Mouse (Mus musculus): Measurements from ENCODE around the gene Fkbp5. TPM values are rescaled to one million over a fixed set of nuclear protein-coding genes. Genes with fewer than 3 reads are reported as not detected.

The Fkbp5 gene
- polyA plus RNA-seq, 2 experiments, result 8.7 to 23.3 TPM

GRCm38 (mm10) chr17:28529116-28529515, 11.8 kb upstream of the Fkbp5 start:
- Histone ChIP-seq H3K4me3 (replicated peaks; ENCODE audit: low read length) (no peak overlapping the region), H3K27ac (replicated peaks; ENCODE audit: low read depth, low read length) (no peak overlapping the region), H3K4me2 (replicated peaks; ENCODE audit: low read depth, low read length, severe bottlenecking) (no peak overlapping the region), H3K36me3 (ENCODE audit: control insufficient read depth, insufficient read depth, low read length) (no peaks in the 10 kb centered on the region), H3K4me1 (ENCODE audit: control insufficient read depth, insufficient read depth, low read length) (peaks cover 7% of the 10 kb centered on the region), H3K9ac (ENCODE audit: low read depth, low read length, severe bottlenecking) (no peak overlapping the region), H3K27me3 (ENCODE audit: control insufficient read depth, insufficient read depth, low read length) (no peaks in the 10 kb centered on the region), H3K9me3 (ENCODE audit: control insufficient read depth, low read length) (no peaks in the 10 kb centered on the region)
- TF ChIP-seq POLR2A (IDR thresholded peaks at IDR 0.05; ENCODE audit: borderline replicate concordance, extremely low read depth, insufficient read depth, insufficient read length), result no peak
- DNase-seq (ENCODE audit: low spot score) (no peak), ATAC-seq (ENCODE audit: low FRiP score, low read depth) (no peak)
- WGBS, result 59% methylated on average over 4 of the region's 4 CpGs

- H3K4me2 ChIP-seq (replicated peaks; ENCODE audit: low read depth, low read length, severe bottlenecking), result peak overlapping the region; percentile 24; the same call in 1 of the 2 replicates
- no peaks in the 10 kb centered on the region for H3K36me3 ChIP-seq (ENCODE audit: control insufficient read depth, insufficient read depth, low read length)
- H3K27me3 ChIP-seq (ENCODE audit: control insufficient read depth, insufficient read depth, low read length), result no peaks in the 10 kb centered on the region
- no peaks in the 10 kb centered on the region for H3K9me3 ChIP-seq (ENCODE audit: control insufficient read depth, low read length)
- WGBS, result 0% methylated on average over 6 of the region's 6 CpGs
- ATAC-seq (ENCODE audit: low FRiP score, low read depth) (peak; percentile 68; the same call in 1 of the 2 replicates), DNase-seq (ENCODE audit: low spot score) (peak; percentile 85)
- no peak for TF ChIP-seq POLR2A (IDR thresholded peaks at IDR 0.05; ENCODE audit: borderline replicate concordance, extremely low read depth, insufficient read depth, insufficient read length)
- no peak overlapping the region for H3K4me3 ChIP-seq (replicated peaks; ENCODE audit: low read length)
- H3K4me1 ChIP-seq (ENCODE audit: control insufficient read depth, insufficient read depth, low read length), result peaks cover 11% of the 10 kb centered on the region
- H3K9ac ChIP-seq (ENCODE audit: low read depth, low read length, severe bottlenecking), result no peak overlapping the region
- H3K27ac ChIP-seq (replicated peaks; ENCODE audit: low read depth, low read length), result no peak overlapping the region
Measured at GRCm38 (mm10) chr17:28528043-28528351, 10.7 kb upstream of the Fkbp5 start.

- Histone ChIP-seq H3K4me2 (replicated peaks; ENCODE audit: low read depth, low read length, severe bottlenecking) (peak overlapping the region; percentile 24; the same call in 1 of the 2 replicates), H3K27me3 (ENCODE audit: control insufficient read depth, insufficient read depth, low read length) (no peaks in the 10 kb centered on the region), H3K9me3 (ENCODE audit: control insufficient read depth, low read length) (no peaks in the 10 kb centered on the region), H3K36me3 (ENCODE audit: control insufficient read depth, insufficient read depth, low read length) (no peaks in the 10 kb centered on the region), H3K9ac (ENCODE audit: low read depth, low read length, severe bottlenecking) (no peak overlapping the region), H3K4me1 (ENCODE audit: control insufficient read depth, insufficient read depth, low read length) (peaks cover 11% of the 10 kb centered on the region), H3K27ac (replicated peaks; ENCODE audit: low read depth, low read length) (no peak overlapping the region; the same call in 1 of the 2 replicates), H3K4me3 (replicated peaks; ENCODE audit: low read length) (no peak overlapping the region)
- WGBS, result 35% methylated on average over 12 of the region's 12 CpGs
- no peak for ATAC-seq (ENCODE audit: low FRiP score, low read depth)
- DNase-seq (ENCODE audit: low spot score), result peak; percentile 36
- no peak for TF ChIP-seq POLR2A (IDR thresholded peaks at IDR 0.05; ENCODE audit: borderline replicate concordance, extremely low read depth, insufficient read depth, insufficient read length)
Measured at GRCm38 (mm10) chr17:28527184-28528042, 10.1 kb upstream of the Fkbp5 start.

GRCm38 (mm10) chr17:28524831-28525430, 7.6 kb upstream of the Fkbp5 start:
- 68% methylated on average over 4 of the region's 4 CpGs for WGBS
- no peak overlapping the region for H3K9ac ChIP-seq (ENCODE audit: low read depth, low read length, severe bottlenecking)
- H3K9me3 ChIP-seq (ENCODE audit: control insufficient read depth, low read length), result no peaks in the 10 kb centered on the region
- ATAC-seq (ENCODE audit: low FRiP score, low read depth) (no peak), DNase-seq (ENCODE audit: low spot score) (no peak)
- H3K4me1 ChIP-seq (ENCODE audit: control insufficient read depth, insufficient read depth, low read length), result peaks cover 18% of the 10 kb centered on the region
- H3K27ac ChIP-seq (replicated peaks; ENCODE audit: low read depth, low read length), result no peak overlapping the region
- no peak for TF ChIP-seq POLR2A (IDR thresholded peaks at IDR 0.05; ENCODE audit: borderline replicate concordance, extremely low read depth, insufficient read depth, insufficient read length)
- no peak overlapping the region for H3K4me2 ChIP-seq (replicated peaks; ENCODE audit: low read depth, low read length, severe bottlenecking)
- no peaks in the 10 kb centered on the region for H3K36me3 ChIP-seq (ENCODE audit: control insufficient read depth, insufficient read depth, low read length)
- no peaks in the 10 kb centered on the region for H3K27me3 ChIP-seq (ENCODE audit: control insufficient read depth, insufficient read depth, low read length)
- no peak overlapping the region for H3K4me3 ChIP-seq (replicated peaks; ENCODE audit: low read length)

GRCm38 (mm10) chr17:28524009-28524695, 6.8 kb upstream of the Fkbp5 start:
- TF ChIP-seq POLR2A (IDR thresholded peaks at IDR 0.05; ENCODE audit: borderline replicate concordance, extremely low read depth, insufficient read depth, insufficient read length), result no peak

More at GRCm38 (mm10) chr17:28524009-28524695, 6.8 kb upstream of the Fkbp5 start:
- DNase-seq (ENCODE audit: low spot score) (no peak), ATAC-seq (ENCODE audit: low FRiP score, low read depth) (no peak)
- Histone ChIP-seq H3K27ac (replicated peaks; ENCODE audit: low read depth, low read length) (no peak overlapping the region), H3K27me3 (ENCODE audit: control insufficient read depth, insufficient read depth, low read length) (no peaks in the 10 kb centered on the region), H3K36me3 (ENCODE audit: control insufficient read depth, insufficient read depth, low read length) (no peaks in the 10 kb centered on the region), H3K4me1 (ENCODE audit: control insufficient read depth, insufficient read depth, low read length) (peaks cover 18% of the 10 kb centered on the region), H3K9ac (ENCODE audit: low read depth, low read length, severe bottlenecking) (no peak overlapping the region), H3K9me3 (ENCODE audit: control insufficient read depth, low read length) (no peaks in the 10 kb centered on the region), H3K4me2 (replicated peaks; ENCODE audit: low read depth, low read length, severe bottlenecking) (peak overlapping the region; percentile 94), H3K4me3 (replicated peaks; ENCODE audit: low read length) (no peak overlapping the region)
- 82% methylated on average over 23 of the region's 23 CpGs for WGBS
